Mouse (Mus musculus) adrenal gland, adult 18-20 months (tissue): ENCODE measurements around the gene Npas3. TPM values are rescaled to one million over a fixed set of nuclear protein-coding genes. Genes with fewer than 3 reads are reported as not detected.
"Not testable (repeated sequence)": the region's sequence is repeated elsewhere in the genome, so short reads cannot be mapped to it uniquely, and the experiment has no call there.

ENCODE experiments used
- DNase-seq, 2 experiments: peaks; one replicate each; pipeline ENCODE4 v3.0.0; 2021 to 2022; ENCODE audit warnings: low spot score in 2 of 2
- long read RNA-seq, 2 experiments: library from polyadenylated mRNA; stranded (forward); transcript quantifications; one replicate each; pipeline ENCODE4 v2.0.0; 2021
- total RNA-seq, 2 experiments: library from RNA; stranded (reverse); gene quantifications; 1 replicate in 1 of 2; 2 replicates in 1 of 2; pipeline ENCODE4 v1.2.3; 2021

Npas3 gene
- 1 to 10 TPM; 1.1 to 2.1 TPM for total RNA-seq
- long read RNA-seq, experiment 1: 0 reads
- long read RNA-seq, experiment 2, partial matches to known transcripts: 0 of 4 reads
- long read RNA-seq, experiment 2, other reads (novel, unspliced or antisense): 4 of 4 reads

DNA sequence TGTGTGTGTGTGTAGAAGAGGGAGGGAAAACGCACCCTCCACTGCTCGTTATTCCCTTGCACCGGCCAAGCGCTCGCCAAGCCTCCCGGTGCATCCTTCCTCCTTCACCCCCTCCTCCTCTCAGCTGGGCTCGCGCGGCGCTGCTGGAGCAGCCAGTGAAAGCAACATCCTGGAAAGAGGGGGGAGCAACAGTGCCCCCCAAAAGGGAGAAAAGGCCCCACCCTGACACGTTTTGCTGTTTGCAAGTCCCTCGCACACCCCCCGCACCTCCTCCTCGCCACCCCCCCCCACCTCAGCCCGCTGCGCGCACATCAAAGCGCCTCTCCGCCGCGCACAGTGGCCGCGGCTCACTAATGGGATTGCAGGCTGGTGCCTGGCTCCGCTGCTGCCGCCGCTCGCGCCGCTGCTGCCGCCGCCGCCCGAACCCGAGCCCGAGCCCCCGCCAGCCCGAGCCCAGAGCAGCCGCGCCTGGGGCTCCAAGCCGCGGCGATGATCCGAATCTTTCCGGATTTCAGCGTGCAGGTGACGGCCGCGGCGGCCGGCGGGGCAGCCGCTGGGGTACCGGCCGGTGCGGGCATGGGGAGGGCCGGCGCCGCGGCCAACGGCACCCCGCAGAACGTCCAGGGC lies at the start of gene Npas3:
Gene Npas3 (plus strand): TSS at position 577 of the 627 bp plus-strand sequence.
- DNase-seq: peak in 1 of 2 experiments; percentile 25

DNA sequence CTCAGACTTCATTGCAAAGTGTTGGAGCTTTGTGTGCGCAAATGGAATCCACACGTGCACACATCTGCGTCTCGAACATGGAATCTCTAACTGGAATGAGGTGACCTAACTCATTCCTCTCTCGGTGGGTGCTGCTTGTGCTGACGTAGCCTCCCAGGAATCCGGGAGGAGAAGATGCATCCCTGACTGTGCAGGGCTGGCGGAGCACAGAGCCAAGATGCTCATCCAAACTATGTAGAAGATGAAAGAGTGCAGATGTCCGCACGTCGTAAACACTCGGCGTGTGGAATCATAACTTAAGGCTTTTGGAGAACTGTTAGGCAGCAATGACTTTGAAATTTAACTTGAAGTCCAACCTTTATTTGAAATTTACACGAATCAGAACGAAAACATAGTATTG lies 31.3 kb upstream of the Npas3 start:
- no peak for DNase-seq

DNA sequence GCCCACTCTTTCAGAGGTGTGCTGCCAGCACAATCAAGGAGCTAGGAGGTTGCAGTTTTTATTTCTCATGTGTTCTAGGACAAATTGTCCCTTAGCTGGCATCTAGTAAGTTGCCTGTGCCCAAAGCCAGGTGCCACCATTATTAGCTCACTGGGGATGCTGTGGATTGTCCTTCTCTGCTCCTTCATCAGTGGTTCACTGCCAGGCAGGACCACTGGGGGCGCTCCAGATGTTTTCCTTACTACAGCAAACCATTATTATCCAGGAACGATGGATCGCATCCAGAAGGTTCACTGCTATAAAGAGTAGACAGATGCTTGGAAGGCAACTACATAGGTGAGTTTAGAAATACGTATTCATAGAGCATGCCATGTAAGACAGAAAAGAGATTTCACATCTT lies 25.7 kb upstream of the Npas3 start:
- no peak for DNase-seq

DNA sequence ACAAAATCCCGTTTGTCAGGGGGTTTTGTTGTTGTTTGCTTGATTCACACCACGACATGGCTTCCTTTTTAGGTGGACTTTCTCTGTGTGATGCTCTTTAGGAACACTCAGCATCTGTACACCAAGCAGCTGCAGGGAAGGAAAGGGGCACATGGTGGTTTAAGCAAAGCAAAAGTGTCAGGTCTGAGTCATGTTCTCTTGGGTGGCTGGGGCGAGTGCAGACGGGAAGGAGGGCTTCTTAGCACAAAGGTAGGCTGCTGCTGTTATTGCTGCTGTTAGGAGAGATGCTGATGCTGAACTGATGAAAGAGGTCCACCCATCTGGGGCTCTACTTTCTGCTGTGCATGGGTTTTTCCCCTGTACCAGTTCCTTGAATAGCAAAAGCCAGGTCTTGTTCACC lies 21.1 kb upstream of the Npas3 start:
- no peak for DNase-seq

DNA sequence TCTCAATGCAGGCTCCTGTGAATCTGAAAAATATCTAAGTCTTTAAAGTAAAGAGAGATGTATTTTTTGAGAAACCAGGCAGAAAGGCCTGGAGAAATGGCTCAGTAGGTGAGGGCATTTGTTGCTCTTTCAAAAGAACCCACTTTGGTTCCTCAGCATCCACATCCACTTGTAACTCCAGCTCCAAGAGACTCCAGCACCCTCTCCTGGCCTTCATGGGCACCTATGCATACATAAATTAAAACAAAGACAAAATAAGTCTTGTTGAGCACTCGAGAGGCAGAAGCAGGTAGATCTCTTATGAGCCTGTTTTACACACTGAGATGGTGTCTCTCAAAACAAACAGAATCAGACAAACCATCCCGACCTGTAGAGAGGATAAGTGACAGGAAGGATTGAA lies 19.1 kb upstream of the Npas3 start:
- no peak for DNase-seq

DNA sequence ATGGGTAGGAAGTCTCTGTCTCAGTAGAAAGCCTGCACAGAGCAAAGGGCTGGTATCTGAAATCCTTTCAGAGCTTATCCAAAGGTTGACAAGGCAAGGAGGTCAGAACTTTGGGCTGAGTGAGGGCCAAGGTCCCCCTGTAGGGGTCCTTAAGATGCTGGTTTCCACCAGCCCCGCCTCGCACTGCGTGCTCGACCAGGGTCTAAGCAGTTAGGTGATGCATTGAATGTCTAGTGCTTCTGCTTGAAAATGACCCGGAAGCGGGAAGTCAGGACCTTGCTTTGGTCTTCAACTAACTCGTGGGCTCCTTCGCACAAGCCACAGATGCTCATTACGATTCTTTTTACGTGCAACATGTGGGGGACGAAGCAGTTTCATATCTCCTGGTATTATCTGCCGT lies 2.3 kb upstream of the Npas3 start:
- DNase-seq: no peak

DNA sequence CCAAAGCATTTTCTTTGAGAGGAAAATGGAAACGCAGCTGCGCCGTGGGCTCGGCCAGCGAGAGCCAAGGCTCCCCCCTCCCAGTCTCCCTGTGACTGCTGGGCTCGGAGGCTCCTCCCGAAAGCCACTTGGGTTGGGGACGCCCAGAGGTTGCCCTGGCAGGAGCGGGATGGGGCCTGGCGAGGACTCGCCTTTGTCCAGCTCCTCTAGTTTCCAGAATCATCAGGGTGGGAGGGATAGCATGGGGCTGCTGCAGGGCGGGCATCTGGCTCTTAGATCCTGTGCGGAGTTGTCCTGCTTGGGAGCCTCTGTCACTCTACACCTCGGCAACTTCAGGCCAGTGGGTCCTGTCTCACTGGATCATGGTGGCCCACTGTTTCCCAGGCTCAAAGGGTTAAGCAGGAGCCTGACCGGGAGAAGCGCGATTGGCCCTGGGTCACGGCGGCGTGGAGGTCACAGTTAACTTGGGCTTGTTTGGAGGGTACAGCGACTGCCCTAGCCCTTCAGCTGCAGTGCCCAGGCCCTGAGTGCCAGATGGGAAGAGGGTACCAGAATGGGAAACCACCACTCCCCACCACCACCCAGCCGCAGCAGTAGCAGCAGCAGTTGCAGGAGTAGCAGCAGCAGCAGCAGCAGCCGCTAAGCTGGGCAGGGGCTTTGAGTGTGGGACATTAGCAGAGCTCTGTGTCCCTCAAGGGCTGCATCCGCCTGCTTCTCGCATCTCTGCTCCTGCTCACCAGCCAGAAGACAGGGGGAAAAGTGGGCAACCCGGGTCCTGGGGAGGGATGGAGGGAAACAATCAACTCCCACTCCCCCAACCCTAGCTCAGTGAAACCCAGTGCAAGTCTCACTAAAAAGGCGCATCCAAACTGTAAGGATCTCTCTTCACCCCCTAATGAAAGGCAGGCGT lies 1.6 kb upstream of the Npas3 start:
- peak in 1 of 2 experiments; percentile 23 for DNase-seq

DNA sequence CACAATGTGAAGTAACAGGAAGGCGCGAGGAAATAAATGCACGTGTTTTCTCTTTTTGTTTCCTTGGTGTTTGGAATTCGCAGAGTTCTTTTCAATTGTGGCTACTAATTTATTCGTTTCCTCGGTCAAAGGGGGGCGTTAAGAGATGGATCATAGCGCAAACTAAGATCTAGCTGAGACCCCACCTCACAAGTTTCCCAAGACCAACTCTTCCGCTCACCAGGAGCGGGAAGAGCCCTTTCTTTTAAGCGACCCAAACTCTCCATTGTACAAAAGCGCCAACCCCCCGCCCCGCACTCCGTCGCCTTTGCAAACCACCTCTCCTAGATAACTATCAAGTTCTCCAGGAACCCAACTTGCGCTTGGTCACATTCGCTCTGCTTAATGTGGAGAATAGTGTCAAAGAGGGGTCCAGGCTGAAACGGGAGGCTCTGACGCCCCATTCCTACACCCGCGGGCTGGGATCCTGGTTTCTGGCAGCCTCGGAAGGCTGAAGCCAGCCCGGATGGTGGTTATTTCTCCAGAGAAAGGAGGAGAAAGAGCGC lies 914 bp upstream of the Npas3 start:
- DNase-seq: no peak

DNA sequence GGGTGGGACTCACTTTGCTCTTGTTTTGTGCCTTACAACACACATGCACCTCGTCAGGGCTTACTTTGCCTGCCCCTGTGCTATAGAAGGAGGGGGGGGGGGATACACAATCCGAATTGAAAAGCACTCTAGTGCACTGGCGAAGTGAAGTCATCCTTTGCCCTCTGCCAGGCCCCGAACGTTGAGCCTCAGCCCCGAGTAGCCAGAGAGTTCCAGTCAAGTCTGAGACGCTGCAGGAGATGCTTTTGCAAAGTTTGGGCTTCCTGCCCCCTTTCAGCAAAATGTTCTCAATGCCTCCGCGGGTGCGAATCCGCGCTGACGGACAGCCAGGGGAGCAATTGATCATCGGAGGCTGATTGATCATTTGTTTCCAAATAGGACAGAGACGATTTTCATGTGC lies 319 bp downstream of the Npas3 start:
- DNase-seq: no peak

DNA sequence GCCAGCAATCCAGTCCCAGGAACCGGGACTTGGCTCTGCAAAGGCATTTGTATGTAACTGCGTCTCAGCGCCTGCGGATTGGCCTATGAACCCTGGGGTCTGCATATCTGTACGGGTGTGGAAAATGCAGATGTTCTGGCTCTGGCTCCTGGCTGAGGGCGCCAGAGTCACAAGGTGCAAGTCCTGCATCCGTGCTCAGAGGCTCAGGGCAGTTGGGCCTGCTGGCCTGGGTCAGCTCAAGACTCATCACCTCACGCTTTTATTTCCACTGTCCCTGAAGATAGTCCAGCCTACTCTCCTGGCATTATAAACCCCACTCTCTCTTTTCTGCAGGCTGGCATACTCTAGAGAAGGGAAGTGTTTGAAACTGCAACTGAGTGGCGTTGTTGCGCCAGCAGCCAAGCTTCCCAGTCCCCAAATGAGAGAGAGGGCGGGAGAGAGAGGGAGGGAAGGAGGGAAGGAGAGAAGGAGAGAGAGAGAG lies 3.3 kb downstream of the Npas3 start:
- peak; percentile 18 to 24 for DNase-seq

DNA sequence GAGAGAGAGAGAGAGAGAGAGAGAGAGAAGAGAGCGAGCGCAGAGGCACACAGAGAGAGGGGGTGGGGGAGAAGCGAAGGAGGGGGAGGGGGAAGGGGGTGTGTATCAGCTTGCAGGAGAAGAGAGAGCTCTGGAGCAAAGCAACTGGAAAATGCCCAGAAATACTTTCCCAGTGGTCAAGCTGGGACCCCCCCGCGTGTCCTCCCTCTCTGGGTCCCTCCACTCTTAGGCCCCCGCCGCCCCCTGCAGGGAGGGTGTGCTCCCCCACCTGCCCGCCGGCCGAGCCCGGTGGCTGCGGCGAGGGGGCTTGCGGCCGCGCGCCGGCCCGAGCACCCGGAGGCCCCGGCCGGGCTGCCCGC lies 3.7 kb downstream of the Npas3 start:
- DNase-seq: peak in 1 of 2 experiments; percentile 32

DNA sequence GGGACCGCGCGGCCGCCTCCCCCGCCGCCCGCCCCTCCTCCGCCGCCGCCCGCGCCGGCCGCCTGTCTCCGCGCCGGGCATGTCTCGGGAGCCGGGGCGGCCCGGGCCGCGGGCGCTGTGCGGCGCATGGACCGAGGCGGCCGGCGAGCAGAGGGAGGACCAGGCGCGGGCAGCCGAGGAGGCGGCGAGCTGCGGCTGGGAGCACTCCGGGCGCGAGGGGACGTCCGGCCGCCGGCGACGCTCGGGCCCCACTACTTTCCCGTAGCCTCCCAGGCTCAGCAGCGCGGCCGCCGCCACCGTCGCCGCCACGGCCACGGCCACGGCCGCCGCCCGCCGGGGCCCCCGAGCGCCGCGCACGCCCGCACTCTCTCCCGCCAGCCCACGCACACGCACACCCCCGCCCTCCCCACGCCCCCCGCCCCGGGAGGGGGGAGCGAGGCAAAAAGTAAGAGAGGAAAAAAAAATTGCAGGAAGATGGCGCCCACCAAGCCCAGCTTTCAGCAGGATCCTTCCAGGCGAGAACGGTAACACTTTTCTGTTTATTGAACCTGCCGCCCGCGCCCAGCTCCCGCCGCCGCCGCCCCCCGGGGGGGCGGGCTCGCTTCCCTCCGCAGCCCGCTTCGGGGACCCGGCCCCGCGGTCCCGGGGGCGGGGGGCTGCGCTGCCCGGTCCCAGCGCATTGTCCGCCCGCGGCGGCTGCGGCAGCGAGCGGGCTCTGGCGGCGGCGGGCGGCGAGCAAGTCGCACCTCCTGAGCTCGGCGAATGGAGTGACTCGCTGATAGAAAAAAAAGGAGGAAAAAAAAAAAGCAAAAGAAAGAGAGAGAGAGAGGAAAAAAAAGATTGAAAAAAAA lies 4.3 kb downstream of the Npas3 start:
- peak; percentile 36 to 45 for DNase-seq

DNA sequence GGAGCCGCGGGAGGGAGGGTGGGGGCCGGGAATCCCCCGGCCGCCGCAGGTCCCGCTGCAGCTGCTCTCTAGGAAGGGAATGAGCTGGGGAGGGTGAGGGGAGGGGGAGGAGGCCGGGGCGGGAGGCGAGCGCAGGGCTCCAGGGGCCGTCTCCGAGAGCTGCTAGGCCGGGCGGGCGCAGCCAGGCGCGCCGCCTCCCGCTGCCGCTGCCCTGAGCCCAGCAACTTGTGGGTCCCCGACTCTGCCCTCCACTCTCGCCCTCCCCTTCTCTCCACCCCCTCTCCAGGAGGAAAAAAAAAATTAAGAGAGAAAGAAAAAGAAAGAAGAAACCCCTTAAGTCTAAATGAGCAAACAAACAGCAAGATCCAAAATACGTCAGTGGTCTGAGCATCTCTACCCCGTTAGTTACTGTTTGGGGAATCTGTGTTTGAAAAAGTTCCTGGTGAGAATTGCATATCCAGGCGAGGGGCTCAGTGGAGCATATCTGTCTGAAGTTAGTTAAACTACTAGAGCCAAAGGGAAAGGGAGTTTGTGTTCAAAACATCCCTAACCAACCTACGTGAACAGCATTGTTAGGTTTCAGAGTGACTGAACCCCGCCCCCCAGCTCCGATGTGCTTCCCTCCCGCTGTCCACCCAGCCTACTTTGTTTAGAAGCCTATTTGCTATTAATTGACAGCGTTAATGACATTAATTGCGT lies 5.1 kb downstream of the Npas3 start:
- peak; percentile 29 to 38 for DNase-seq

DNA sequence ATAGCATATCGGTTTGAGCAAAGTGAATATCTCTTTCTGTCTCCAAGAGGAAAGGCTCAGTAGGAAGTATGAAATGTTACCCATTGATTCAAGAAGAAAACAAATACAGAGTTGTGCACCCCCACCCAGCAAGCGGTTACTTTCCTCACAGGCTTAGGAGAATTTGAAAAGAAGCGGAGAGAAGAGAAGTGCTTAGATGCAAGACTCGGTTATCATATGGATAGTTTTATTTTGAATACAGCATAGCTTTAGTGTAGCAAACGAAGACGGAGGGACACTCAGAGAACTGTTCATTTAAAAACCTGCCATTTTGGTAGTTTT lies 5.6 kb downstream of the Npas3 start:
- DNase-seq: no peak

DNA sequence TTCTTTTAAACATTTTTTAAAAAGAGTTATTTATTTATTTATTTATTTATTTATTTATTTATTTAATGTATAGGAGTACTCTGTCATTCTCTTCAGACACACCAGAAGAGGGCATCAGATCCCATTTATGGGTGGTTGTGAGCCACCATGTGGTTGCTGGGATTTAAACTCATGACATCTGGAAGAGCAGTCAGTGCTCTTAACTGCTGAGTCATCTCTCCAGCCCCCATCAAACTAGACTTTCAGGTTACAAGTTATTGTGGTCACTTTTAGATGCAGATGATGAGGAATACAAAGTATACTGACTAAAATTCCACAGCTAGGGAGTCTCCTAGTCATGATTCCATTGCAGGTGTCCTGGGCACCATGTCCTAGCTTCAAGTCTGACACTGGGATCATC lies 26.0 kb downstream of the Npas3 start:
- not testable (repeated sequence) for DNase-seq

DNA sequence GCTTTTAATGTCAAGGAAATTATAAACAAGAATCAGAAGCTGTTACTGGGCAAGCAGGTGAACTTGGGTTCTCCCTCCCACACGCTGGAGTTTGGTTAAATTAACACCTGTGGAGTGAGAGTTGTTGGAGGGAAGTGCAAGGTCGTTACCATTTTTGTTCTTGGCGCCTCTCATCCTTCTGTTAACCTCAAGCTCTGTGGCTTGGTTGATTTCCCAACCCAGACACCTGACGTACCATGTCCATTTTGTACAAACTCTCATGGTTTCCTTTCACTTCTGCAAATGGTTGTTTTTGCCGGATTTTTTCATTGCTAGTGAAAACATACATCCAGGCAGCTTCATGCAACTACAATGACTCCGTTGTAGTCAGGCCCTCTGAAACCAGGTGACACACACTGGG lies 28.9 kb downstream of the Npas3 start:
- no peak for DNase-seq

DNA sequence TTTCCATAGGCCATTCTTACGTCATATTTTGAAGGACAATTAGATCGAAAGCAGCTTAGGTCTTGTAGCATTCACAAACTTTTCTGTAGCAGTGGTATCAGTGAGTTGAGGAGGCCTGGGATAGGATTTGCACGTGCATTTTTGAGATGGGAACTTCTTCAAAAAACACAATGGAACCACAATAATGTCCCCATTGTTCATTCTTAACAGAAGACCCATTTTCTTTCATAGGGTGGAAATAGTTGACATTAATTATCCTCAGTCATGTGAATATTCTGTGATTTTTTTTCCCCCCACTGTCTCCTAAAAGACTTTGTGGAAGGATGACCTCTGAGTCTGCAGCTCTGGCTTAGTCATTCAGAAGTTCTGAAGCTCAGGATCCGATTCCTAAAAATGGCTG lies 41.9 kb downstream of the Npas3 start:
- no peak for DNase-seq

DNA sequence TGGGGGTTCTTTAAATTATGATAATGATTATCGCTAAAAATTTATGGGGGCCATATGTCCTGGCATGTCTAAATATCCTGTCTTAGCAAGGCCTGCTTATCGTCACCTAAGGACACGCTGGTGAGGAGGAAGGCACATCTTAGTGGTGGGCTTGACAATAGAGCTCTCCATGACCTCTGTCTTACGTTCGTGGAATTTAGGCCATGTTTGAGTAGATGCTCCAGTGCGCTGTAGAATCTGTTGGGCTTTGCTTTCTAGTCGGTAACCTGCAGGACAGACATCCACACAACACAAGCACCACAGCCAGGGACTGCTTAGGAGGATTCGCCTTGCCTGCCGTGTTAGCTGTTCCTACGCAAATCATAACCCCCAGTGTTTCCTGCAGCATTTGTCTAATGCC lies 42.4 kb downstream of the Npas3 start:
- no peak for DNase-seq

DNA sequence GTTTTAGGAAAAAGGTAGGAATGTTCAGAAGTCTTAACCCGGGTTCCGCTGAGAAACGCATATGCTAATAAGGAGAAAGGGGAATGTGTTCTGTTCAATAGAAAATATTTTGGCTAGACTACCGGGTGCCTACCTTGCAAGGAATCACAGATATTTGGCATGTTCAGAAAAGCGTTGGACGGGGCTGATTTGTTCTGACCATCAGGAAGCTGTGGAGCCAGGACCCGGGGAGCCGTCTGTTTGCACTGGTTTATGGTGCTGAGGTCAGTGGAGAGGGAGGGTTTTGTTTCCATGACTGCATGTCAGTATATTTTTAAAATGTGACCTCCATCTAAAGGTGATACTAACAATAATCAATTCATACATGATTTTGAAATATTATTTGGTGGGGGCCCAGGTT lies 43.5 kb downstream of the Npas3 start:
- DNase-seq: no peak

DNA sequence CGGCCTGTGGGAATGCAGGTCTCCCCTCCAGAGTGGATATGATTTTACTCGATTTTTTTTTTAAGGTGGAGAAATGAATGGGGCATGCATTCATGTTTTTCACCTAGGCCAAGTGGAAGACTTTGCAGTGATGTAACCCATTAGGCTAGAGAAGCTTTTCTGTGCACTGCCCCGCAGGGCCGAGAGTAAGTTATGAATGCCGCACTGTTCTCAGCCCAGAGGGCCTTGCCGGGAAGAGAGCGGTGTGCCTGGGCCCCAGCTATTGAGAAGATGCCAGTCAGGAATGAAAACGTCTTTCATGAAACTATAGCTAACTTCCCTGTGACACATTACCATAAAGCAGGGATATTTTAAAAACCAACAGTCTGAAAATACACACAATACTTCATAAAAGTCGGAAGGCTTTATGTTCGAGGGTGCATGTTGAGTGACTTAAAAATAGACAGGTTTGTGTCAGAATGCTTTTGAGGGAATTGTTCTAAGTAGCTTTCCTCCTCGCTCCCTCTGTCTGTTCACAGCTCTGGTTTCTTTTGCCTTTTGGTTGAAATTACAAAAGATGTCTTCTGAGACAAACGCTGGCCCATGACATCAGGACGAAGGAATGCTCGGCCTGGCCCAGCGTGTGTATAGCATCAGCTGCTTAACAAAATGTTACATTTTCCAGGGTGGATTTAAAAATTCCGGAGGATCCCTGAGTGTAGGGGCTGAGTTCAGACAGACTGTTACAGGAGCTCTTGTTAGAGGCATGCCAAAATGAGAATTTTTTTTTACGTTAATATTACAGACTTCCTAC lies 44.2 kb downstream of the Npas3 start:
- DNase-seq: no peak
